Mouse (Mus musculus) 416B (cell line): Measurements from ENCODE around the gene Adam11.

Source experiments
- DNase-seq: peaks from one replicate; pipeline ENCODE4 v3.0.0; 2011; ENCODE audit warnings: low read depth

Adam11 gene

GRCm38 (mm10) chr11:102779081-102779638 is 17.9 kb downstream of the Adam11 start:
- DNase-seq = no peak

- DNase-seq = peak; percentile 18
Observed at GRCm38 (mm10) chr11:102779824-102780223, 18.6 kb downstream of the Adam11 start.

GRCm38 (mm10) chr11:102780271-102780985 is 19.2 kb downstream of the Adam11 start:
- peak; percentile 71 for DNase-seq

- no peak for DNase-seq
Observed at GRCm38 (mm10) chr11:102780986-102781351, 19.7 kb downstream of the Adam11 start.

- no peak for DNase-seq
Observed at GRCm38 (mm10) chr11:102781523-102781922, 20.3 kb downstream of the Adam11 start.

- no peak for DNase-seq
Observed at GRCm38 (mm10) chr11:102783443-102783842, 22.2 kb downstream of the Adam11 start.

GRCm38 (mm10) chr11:102787688-102788177 is 26.5 kb downstream of the Adam11 start:
- DNase-seq = no peak

- peak; percentile 23 for DNase-seq
Observed at GRCm38 (mm10) chr11:102791682-102792445, 30.6 kb downstream of the Adam11 start.

GRCm38 (mm10) chr11:102794157-102794556 is 32.9 kb downstream of the Adam11 start:
- DNase-seq = no peak

GRCm38 (mm10) chr11:102803453-102803852 is 42.2 kb downstream of the Adam11 start:
- no peak for DNase-seq

GRCm38 (mm10) chr11:102808246-102808645 is 47.0 kb downstream of the Adam11 start:
- no peak for DNase-seq

- peak; percentile 10 for DNase-seq
Observed at GRCm38 (mm10) chr11:102810721-102811485, 49.7 kb downstream of the Adam11 start.

GRCm38 (mm10) chr11:102814881-102815280 is 53.6 kb downstream of the Adam11 start:
- no peak for DNase-seq

GRCm38 (mm10) chr11:102818121-102819020 is 57.1 kb downstream of the Adam11 start:
- DNase-seq = no peak

- no peak for DNase-seq
Observed at GRCm38 (mm10) chr11:102819021-102819782, 58.0 kb downstream of the Adam11 start, which contains the start of gene Gjc1. Gene Gjc1 (minus strand): TSS chr11:102819700.

- DNase-seq = no peak
Observed at GRCm38 (mm10) chr11:102819783-102820385, 58.6 kb downstream of the Adam11 start.

GRCm38 (mm10) chr11:102820432-102820831 is 59.2 kb downstream of the Adam11 start:
- DNase-seq = no peak

GRCm38 (mm10) chr11:102821231-102821630 is 60.0 kb downstream of the Adam11 start:
- no peak for DNase-seq

GRCm38 (mm10) chr11:102826476-102826875 is 65.2 kb downstream of the Adam11 start:
- DNase-seq = no peak

- peak; percentile 9 for DNase-seq
Observed at GRCm38 (mm10) chr11:102827097-102827496, 65.9 kb downstream of the Adam11 start.
